Mouse (Mus musculus) monocyte, adult 2 months (primary cell): ENCODE measurements around the gene Gpc4.

Source experiments
- DNase-seq, 2 experiments: peaks; one replicate each; pipeline ENCODE4 v3.0.0; 2022; ENCODE audit warnings: low spot score in 2 of 2, low read depth in 1 of 2

The Gpc4 gene

GRCm38 (mm10) chrX:52030146-52030545 lies 134.9 kb downstream of the Gpc4 start:
- DNase-seq: no peak

GRCm38 (mm10) chrX:52017660-52018059 lies 147.4 kb downstream of the Gpc4 start:
- no peak for DNase-seq
